Mouse (Mus musculus) v-Abl transformed pro-B cells (cell line): ENCODE measurements around the gene Rfx2.

ENCODE experiments used
- in situ Hi-C, 2 experiments: fragments of 400-800 bp; cut with MboI; formaldehyde crosslinking; loops; one replicate each; pipeline ENCODE4 v1.15.1; 2025; ENCODE audit not compliant: unreplicated experiment in 2 of 2

Gene Rfx2

DNA sequence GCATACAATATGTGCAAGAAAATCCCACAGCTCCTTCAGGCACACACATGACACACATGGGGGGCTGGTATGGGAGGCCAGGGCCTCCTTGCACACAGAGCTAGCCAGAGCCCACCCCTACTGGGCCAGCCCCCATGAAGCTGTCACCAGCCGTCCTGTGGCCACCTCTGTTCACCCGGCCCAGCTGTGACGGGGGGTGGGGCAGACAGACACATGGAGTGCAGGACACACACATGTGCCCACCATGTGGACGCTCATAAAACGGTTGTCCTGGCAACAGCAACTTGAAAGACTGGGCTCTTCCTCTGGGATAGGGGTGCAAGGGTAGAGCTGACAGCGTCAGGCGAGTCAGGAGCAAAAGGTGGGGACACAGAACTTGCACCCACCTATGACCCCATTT lies 71.6 kb downstream of the Rfx2 start:
- in situ Hi-C loops, result no loop called here

DNA sequence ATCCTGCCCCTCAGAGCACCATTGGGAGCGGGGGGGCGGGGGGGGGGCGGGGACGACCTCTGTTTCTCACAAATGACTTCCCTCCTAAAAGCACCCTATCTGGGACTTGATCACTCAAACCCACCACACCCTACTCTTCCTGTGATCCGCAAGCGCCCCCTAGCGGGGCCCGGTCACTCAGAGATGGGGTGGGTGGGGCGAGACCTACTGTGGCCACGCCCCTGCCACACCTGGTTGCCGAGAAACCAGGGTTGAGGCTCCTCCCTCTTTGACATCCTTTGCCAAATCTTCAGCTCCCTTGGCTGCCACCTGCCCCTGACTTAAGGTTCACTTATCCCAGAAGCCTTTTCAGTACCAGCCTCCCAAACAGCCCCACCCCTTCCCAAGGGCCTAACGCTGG lies 72.7 kb downstream of the Rfx2 start:
- in situ Hi-C loops, result no loop called here

DNA sequence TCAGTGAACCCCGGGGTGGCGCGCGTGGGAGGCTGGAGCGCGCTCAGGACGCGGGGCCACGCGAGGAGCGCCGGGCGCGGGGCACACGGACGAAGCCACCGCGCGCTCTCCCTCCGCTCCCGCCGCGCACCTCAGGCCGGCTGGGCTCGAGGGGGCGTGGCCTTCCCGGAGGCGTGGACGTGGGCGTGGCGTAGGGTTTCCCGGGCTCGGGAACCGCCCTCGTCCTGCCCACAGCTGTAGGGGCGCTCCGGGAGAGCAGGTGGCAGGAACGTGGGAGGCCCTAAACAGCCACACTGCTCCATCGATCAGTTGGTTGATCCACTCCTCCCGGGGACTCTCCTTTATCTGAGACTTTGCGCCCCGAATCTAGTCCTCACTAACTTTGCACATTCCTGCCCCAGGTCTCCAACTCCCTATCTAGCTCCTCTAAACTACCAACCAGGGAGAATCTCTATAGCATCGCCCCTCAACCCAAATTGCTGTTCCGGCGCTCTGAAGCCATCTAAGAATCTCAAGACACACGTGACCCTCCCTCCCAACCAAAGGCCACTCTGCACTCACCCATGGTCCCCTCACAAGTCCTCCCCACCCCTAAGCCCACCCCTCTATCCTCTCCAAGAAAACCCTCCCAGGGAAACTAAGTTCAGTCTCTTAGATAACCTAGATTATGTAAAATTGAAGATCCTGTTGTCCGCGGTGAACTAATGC lies 73.2 kb downstream of the Rfx2 start, which contains the start of gene Nrtn:
TSS of gene Nrtn (minus strand) at position 115 of the 708 bp plus-strand sequence.
- in situ Hi-C loops, result no loop called here

DNA sequence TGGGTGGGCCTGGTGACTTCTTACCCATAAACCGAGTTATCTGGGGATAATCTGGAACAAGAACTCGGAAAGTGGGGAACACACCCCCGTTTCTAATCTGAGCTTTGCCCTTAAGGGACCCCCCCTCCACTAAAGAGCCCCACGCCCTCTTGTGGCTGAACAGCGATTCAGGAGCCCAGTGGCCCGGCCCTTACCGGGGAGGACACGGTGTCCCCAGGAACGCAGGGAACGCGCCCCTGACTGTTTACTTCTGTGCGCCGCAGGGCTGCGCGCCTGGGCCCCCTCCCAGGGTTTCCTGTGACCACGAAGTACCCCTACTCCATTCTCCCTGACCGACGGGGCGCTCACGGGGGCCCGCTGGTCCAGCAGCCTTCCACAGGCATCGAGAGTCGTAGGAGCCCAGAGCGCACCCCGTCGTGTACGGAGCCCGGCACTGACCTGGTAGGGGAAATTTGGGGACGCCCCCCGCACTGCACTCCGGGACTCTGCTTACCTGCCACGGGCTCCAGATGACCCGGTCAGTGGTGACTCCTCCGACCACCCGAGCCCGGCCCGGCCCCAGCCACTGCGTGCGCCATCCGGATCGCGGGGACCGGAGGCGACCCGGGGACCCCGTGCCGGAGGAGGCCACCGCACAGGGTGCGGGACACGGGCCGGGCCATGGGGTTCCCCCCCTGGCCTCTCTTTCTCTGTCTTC lies 74.0 kb downstream of the Rfx2 start:
- in situ Hi-C loops, result no loop called here

DNA sequence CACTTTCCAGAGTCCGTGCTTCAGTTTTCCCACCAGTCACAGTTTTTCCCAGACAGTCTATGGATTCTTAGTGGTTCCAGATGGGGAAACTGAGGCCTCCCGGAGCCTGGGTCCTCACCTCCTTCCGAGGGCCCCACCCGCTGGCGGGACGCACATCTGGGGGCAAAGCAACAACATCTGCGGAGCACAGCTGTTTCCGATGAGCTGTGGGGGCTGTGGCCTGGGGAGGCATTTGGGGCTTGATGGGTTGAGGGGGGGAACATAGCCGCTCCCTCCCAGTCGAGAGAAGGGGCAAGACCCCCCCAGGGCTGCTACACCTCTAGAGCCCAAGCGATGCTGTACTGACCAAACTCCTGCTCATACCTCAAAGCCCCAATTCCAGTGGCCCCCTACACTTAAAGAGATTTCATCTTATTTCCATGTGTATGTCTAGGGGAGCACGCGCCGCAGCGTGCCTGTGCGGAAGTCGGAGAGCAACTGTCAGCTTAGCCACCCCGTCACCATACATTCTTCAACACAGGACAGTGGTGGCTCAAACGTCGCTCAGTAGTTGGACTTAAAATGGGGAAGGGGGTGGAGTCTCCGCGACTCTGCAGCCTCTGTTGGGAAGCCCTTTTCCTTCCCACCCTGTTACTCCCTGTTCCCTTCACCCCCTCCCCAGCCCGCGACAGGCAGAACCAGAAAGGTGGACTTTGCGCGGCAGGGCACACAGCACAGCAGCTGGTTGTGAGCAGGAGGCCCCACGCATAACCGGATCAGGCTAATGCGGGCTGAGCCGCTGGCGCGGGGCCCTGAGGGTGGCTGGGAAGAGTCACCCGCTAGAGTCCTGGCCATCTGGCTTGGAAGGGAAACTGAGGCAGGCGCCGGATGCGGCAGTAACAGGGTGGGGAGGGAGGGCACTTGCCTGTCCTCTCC lies 76.3 kb downstream of the Rfx2 start:
- in situ Hi-C loops, result no loop called here

DNA sequence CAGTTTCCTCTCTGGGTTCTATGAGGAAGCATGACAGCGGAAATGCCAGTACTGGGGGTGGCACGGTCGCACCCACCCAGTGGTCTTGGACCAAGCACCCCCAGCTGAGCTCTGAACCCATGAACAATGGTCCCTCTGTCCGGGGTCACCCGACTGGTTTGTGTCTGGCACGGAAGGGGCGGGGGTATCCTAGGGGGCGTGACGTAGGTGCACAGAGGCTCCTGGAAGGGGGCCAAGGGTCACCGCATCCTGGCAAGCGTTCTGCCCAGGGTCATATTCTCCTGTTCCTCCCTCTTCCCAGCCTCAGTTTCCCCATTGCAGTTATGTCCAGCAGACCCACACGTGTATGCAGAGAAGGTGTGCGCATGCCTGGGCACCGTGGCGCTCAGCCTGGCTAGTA lies 77.4 kb downstream of the Rfx2 start:
- in situ Hi-C loops, result no loop called here

DNA sequence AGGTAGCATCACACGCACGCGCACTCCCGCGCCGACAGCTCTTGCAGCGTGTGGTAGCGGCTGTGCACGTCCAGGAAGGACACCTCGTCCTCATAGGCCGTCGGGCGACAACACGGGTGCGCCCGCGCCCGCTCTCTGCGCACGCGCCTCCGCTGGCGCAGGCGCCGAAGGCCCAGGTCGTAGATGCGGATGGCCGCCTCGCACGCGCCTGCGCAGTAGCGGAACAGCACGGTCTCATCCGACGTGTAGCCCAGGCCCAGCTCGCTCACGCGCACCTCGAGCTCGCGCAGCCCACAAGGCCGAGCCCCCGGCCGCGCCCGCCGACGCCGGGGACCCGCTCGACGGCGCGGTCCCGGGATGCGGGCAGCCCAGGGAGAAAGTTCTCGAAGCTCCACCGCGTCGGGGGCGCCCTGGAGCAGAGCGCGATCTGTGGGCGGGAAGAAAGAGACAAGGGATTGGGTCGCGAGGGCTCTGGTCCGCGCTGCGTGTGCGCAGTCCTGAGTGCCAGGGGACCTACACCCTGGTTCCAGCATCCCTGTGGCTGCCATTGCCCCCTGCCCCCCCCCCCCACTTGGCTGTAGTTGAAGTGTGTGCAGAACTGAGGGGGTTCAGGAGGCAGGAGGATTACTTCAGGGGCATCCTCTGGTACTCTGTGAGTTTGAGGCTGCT lies 79.3 kb downstream of the Rfx2 start:
- in situ Hi-C loops, result no loop called here

DNA sequence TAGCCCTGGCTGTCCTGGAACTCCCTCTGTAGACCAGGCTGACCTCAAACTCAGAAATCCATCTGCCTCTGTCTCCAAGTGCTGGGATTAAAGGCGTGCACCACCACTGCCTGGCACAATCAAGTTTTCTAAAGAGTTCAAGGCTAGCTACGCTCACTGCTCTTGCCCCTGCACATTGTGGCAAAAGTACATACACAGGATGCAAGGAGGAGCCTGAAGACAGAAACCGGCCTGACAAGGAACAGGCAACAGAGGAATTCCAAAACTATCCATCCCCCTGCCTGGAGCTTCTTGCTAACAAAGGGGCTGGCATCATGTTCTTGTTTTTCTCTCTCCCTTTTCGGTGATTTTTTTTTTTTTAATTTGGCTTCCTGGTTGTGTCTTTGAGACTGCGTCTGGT lies 86.6 kb downstream of the Rfx2 start:
- in situ Hi-C loops, result no loop called here

DNA sequence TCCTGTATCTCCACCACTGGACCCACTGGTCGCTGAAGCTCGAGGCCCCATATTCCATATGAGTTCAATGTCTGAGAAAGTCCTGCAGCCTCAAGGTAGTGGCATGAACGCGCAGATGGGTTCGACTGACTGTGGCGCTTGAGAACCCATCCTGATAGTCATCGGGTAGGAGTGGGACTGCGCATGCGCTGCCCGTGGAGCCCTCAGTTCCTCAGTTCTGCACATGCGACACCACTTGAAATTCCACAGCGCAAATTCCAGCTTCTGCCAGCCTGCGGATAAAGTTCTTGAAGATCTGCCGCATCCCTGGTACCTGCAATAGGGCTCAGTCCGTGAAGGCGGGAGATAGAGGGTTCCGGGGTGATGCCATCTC lies 90.0 kb downstream of the Rfx2 start:
- in situ Hi-C loops, result no loop called here

DNA sequence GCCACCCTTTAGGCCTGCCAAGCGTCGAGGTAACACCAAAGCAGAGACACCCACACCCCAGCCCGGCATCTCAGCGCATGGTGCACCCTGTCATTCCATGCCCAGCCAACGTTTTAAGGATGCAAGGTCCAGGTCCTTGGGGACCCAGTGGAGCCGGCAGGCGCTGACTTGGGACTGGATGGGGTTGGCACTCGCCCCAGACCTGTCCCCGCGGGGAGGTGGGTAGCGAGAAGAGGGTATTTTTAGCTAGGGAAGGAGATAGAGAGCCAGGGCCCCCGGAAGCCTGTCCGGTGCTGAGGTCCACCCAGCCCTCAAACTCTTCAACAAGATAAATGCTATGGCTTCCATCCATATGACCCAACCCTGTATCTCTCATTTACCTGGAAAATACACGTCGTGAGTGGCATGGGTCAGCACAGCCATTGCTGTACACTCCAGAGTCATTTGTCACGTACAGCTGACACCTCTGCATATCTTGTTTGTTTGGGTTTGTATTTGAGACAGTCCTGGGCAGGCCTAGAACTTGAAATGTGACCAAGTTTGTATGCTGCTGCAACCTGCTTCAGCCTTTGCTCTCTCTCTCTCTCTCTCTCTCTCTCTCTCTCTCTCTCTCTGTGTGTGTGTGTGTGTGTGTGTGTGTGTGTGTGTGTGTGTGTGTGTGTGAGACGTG lies 90.6 kb downstream of the Rfx2 start:
- in situ Hi-C loops, result no loop called here

DNA sequence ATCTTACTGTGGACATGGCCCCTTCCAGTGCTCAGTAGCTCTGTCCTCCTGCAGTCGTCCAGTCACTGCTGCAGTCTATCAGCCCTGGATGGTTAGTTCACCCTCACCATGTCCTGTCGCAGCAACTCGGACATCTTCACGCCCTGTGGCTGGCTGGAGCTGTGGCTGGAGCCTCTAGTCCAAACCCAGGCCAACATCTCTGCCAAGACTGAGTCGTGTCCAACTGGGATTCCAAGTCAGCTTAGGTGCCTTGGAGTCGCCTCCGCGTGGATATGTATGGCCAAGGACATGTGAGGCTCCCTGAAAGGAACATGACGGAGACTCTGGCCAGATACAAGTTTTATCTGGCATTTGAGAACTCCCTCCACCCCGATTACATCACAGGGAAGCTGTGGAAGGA lies 92.6 kb downstream of the Rfx2 start:
- in situ Hi-C loops, result no loop called here

DNA sequence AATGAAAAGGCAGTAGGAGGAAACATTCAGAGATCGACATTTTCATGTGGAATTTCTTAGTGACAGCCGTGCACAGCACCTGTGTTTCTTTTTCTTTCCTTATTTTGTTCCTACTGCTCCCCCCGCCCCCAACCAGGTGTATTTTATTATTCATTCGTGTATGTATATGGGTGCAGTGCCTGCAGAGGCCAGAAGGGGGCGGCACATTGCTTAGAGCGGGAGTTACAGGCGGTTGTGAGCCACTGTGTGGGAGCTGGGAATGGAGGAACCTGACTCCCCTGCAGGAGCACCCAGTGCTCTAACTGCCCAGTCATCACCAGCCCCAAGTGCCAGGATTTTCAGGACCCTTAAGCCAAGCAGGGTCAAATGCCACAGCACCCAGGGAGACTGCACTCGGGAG lies 94.3 kb downstream of the Rfx2 start:
- in situ Hi-C loops, result no loop called here

DNA sequence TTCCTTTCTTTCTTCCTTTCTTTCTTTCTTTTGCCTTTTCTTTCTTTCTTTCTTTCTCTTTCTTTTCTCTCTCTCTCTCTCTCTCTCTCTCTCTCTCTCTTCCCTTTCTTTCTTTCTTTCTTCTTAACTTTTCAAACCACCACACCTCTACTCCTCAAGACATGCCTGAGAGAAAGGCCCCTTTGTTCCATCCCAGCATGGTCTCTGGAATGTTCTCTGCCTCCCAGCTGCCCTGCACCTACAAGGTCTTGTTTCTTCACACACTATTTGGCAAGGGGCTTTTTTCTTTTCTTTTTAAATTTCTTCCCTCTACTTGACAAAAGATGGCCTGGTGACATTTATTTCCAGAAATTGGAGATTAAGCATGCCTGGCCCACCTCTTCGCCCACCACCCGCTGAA lies 101.2 kb downstream of the Rfx2 start:
- in situ Hi-C loops, result no loop called here

DNA sequence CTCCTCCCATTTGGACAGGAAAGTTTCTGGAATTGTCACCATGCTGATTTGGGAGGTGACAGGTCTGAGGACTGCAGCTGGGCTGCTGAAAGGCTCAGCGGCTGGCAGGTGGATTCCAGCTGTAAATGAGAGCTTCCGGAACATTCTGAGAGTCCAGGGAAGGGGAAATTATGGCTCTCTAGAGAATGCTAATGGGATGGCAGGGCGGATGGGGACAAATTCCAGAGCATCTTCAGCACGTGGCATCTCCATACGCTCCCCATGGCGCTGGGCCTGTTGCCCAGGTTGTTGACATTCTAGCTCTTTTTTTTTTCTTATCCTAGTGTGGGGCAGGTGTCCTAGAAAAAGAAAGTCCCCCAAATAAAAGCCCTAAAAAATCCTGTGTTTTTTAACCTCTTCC lies 101.7 kb downstream of the Rfx2 start:
- in situ Hi-C loops, result no loop called here

DNA sequence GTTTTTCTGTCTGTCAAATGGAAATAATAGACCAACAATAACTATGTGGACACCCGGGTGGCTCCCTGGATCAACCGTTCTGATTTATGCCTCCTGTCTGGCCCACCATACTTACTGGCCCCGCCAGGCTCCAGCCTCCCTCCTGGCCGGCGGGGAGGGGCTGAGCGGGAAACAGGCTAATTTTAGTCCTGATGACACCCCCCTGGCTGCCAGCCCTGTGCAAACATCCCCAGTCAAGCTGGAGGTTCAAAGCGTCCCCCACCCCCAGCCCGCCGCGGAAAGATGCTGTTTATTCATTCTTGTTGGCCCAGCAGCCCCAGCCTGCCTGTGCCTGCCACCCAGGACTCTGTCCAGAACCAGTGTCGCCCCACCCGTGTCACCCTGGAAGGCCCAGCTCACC lies 102.7 kb downstream of the Rfx2 start:
- in situ Hi-C loops, result no loop called here

DNA sequence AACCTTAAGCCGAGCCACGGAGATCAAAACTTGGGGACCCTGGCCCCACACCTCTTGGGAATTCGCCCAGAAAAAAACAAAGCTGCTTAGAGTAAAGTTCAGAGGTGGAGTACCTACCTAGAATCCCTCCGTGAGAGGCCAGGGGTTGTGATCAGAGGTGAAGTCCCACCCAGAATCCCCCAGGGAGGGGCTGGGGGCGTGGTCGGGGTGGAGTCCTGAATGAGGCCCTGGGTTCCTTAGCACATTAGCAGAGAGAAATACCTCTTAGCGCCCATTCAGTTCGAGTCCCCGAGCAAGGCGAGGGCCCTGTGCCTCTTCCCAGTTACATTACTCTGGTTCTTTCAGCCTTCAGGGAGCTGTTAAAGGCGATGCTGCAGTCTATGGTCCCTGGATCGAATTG lies 103.2 kb downstream of the Rfx2 start:
- in situ Hi-C loops, result no loop called here

DNA sequence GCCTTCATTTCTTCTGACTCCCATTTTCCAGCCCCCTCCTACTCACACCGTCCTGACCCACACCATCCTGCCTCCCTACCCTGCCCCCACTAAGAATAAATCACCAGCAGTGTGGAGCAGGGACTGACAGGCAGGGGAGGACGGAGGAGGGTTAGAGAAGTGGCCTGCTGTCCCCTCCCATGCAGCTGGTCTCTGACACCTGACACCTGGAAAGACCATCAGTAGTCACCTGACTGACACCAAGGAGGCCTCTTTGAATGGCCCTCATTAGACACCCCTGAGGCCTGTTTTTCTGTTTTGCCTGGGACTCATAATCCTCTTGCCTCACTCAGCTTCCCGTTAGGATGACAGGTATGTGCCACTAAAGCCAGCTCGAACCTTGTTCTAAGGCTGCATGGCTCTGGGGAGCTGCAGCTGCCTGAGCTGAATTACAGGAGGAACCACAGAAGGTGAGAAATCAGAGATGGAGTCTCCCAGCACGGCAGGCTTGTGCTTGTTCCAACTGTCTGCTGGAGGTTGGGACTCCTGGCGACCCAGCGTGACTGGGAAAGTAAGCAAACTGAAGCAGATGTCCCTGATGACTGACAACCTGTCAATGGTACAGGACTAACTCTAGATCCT lies 103.7 kb downstream of the Rfx2 start:
- in situ Hi-C loops, result no loop called here
